Mouse (Mus musculus) retina, postnatal 7 days (tissue): ENCODE results near the gene Fgf18.
A peak's percentile ranks its signal among the peaks of the same experiment; 100 is the strongest.

Experiments
- DNase-seq: peaks from one replicate; pipeline ENCODE4 v3.0.0-alpha.2; 2012; ENCODE audit warnings: low read depth, low spot score

The Fgf18 gene

GRCm38 (mm10) chr11:33150364-33150763, 3.2 kb upstream of the Fgf18 start:
- no peak for DNase-seq

DNA sequence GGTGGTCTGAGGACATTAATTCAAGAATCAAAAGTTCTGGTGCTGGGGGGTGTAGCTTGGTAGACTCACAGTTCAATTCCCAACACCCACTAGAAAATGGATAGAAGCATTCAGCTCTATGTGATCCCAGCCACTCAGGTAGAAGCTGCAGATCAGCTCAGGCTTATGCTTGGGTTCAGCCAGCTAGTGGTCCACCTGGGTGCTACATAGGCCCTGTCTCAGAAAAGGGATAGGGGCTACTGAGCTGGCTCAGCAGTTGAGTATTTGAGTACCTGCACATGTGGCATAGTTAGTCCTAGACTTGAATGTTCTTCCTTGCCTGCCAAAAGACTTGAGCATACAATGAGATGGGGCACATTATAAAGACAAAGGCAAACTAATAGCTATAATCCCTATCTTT, 2.3 kb upstream of the Fgf18 start:
- no peak for DNase-seq

DNA sequence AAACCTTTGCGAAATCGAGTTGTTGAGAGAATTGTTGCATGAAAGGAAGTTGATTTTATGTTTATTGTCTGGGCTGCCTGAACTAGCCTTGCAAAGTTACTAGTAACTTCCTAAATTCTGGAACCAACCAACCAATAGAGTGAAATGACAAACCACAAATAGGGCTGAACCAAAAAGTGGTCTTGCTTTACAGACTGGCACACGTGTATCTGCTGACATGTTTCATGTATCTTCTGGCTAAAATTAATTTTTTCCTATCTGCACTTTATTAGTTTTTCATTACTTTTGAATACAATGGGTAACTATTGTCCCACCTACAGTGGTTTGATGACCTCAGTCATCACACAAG, 1.9 kb upstream of the Fgf18 start:
- no peak for DNase-seq

- DNase-seq: peak; percentile 75
Observed at GRCm38 (mm10) chr11:33148338-33149087, 1.3 kb upstream of the Fgf18 start.

- peak; percentile 23 for DNase-seq
Observed at GRCm38 (mm10) chr11:33147572-33148337, 555 bp upstream of the Fgf18 start.

- peak; percentile 14 for DNase-seq
Observed at GRCm38 (mm10) chr11:33146651-33147131, 509 bp downstream of the Fgf18 start.

GRCm38 (mm10) chr11:33146143-33146497, 1.1 kb downstream of the Fgf18 start:
- DNase-seq: peak; percentile 25

GRCm38 (mm10) chr11:33145201-33146142, 1.7 kb downstream of the Fgf18 start:
- peak; percentile 9 for DNase-seq

- no peak for DNase-seq
Observed at GRCm38 (mm10) chr11:33143906-33144305, 3.3 kb downstream of the Fgf18 start.

DNA sequence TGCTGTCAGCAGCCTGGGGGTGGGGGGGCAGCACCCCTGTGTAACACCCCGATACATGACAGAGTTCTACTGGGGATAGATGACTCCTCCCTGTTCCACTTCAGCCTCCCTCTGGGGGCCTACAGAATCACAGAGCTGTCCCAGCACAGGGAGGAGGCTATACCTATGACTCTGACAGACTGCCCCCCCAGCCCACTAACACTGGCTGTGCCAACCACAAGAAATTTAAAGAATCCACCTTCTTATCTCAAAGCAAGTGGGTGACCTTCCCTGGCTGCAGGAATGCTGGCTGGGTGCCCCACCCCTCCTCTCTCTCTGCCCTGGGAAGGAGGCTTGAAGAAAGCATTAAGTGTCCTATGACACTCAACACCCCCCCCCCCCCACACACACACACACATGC, 4.4 kb downstream of the Fgf18 start:
- no peak for DNase-seq

GRCm38 (mm10) chr11:33140111-33140460, 7.1 kb downstream of the Fgf18 start:
- DNase-seq: no peak

DNA sequence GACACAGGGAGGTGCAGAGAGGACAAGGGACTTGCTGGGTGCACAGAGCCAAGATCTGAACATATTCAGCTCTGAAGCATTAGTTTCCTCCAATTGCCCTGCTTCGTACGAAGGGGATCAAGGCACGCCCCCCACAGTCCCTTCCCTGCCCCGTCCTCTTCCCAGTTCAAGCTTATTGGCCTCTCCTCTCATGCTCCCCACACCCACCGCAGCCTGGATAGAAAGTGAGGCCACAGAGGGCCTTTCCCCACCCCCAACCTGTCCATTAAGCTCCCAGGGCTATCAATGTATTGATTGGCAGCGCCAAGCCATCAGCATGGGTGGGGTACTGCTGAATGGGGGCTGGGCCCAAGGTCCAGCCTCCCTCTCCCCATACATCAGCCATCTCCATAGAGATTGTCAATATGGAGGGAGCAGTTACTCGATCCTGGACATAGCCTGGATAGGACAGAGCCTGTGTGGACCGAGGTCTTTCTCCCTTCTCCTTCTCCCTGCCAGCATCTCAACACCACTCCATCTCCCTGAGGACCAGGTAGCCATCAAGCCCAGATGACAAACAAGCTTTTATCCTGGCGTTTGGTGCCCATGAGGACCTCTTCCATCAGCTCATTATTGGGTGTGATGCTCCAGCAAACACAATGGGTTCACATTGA, 7.6 kb downstream of the Fgf18 start:
- no peak for DNase-seq

GRCm38 (mm10) chr11:33138686-33139085, 8.5 kb downstream of the Fgf18 start:
- DNase-seq: no peak

DNA sequence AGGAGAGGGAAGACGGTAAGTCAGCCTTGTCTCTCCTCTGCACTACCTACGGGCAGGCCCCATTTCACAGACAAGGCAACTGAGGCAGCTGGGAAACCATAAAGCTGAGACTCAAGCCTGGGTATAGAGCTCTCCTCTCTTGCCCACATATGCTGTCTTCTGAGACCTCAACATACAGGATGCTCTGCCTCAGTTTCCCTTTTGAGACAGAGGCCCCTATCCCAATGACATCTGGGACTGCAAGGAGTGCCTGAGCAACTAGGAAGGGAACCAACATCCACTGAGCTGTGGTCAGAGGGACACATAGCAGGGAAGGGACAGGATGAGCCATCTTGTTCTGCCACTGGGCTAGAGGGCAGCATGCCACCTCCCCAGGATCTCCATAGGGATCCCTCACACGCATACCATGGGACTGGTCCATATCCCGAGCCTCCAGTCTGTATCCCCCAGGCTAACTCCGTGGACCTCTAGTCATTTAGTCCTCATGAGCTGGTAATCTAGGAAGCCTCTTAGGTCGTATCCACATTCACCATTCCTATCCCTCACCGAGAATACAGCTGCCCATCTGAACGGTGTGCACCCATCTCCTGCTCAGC, 12.7 kb downstream of the Fgf18 start:
- DNase-seq: no peak

GRCm38 (mm10) chr11:33132619-33133338, 14.4 kb downstream of the Fgf18 start:
- DNase-seq: no peak

DNA sequence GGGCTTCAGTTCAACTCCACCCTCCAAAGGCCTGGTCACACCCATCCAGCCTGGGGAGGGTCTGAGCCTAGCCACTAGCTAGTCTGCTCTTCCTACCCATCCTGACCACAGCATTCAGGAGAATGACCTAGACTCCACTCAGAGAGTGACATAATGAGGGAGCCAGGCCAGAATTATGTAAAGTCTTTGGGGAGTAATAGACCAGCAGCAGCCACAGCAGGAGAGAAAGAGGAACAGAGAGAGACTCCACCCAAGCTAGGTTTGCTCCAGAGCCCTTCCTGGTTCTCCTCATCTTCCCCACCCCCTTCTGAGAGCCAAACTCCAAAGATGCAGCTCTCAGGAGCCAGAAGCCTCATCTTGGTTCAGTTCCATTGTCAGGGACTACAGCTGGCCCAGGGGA, 20.1 kb downstream of the Fgf18 start:
- DNase-seq: no peak

- no peak for DNase-seq
Observed at GRCm38 (mm10) chr11:33122575-33123268, 24.5 kb downstream of the Fgf18 start.

DNA sequence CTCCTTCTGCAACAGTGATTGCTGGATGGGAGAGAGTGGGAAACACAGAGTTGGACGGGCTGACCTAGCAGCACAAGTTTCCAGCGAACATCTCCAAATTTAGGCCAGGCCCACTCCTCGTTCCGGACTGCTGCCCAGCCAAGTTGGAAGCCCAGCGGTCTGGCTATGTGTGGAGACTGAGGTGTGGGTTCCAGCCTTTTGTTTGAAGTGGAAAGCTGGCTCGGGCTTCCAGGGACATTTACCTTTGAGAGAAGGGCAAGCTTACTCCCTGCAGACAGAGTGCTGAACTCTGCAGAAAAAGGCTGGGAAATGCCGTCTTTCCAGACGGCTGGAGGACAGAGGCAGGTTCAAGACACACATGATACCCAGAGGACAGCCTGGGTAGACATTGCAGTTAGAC, 27.6 kb downstream of the Fgf18 start:
- DNase-seq: no peak

DNA sequence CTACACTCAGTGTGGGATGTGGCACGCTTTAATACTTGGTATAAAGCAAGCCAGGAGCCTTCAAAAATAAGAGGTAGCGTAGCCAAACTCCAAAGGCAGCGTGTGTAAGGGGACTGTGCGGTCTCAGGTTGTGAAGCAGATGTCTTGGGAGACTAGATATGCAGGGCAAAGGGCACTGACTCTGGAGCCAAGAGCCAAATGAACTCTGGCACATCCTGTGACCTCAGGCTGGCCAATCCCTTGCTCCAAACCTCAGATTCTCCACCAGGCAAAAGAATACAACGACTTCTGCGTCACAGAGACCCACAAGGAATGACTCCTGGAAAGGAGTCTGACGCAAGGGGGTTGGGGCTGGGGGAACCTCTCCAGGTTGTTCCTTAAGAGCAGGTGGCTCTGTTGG, 28.1 kb downstream of the Fgf18 start:
- DNase-seq: no peak

- DNase-seq: no peak
Observed at GRCm38 (mm10) chr11:33118480-33118879, 28.7 kb downstream of the Fgf18 start.
